Mouse (Mus musculus) midbrain, postnatal 0 days (tissue): ENCODE data around the gene Lrrtm3. TPM values are rescaled to one million over a fixed set of nuclear protein-coding genes. Genes with fewer than 3 reads are reported as not detected.

Source experiments
- ATAC-seq: fragments of 200-750 bp; cut with Nextera tagmentation; 2 replicates; pipeline ENCODE4 v1.8.0; 2017; ENCODE audit warnings: moderate number of reproducible peaks, mild to moderate bottlenecking, moderate TSS enrichment, moderate library complexity; ENCODE audit not compliant: low FRiP score
- DNase-seq: peaks from one replicate; pipeline ENCODE4 v3.0.0-alpha.2; 2015; ENCODE audit warnings: low spot score
- H3K27ac ChIP-seq: fragments of 300-500 bp; sonication (generic); 2 replicates; pipeline ENCODE4 v1.5.1; 2014; ENCODE audit warnings: low read depth, mild to moderate bottlenecking, low read length, mixed read lengths
- H3K27me3 ChIP-seq: fragments of 300-500 bp; sonication (generic); 2 replicates; pipeline ENCODE4 v1.6.1; 2014; ENCODE audit warnings: low read length, control low read depth, mixed read lengths; ENCODE audit not compliant: insufficient read depth
- H3K36me3 ChIP-seq: fragments of 300-500 bp; sonication (generic); 2 replicates; pipeline ENCODE4 v1.6.1; 2014; ENCODE audit warnings: low read length, control low read depth, mixed read lengths; ENCODE audit not compliant: insufficient read depth
- H3K4me1 ChIP-seq: fragments of 300-500 bp; sonication (generic); 2 replicates; pipeline ENCODE4 v1.6.1; 2014; ENCODE audit warnings: mild to moderate bottlenecking, control low read depth, antibody characterized with exemption, low read length, mixed read lengths; ENCODE audit not compliant: insufficient read depth
- H3K4me2 ChIP-seq: fragments of 300-500 bp; sonication (generic); 2 replicates; pipeline ENCODE4 v1.6.1; 2014; ENCODE audit warnings: low read depth, mild to moderate bottlenecking, low read length, mixed read lengths; ENCODE audit not compliant: poor library complexity, severe bottlenecking
- H3K4me3 ChIP-seq: fragments of 300-500 bp; sonication (generic); 2 replicates; pipeline ENCODE4 v1.5.1; 2014; ENCODE audit warnings: low read depth, mild to moderate bottlenecking, low read length, moderate library complexity
- H3K9ac ChIP-seq: fragments of 300-500 bp; sonication (generic); replicated peaks from 2 replicates; pipeline ENCODE4 v1.6.1; 2014; ENCODE audit warnings: mild to moderate bottlenecking, low read length, moderate library complexity, mixed read lengths; ENCODE audit not compliant: poor library complexity, severe bottlenecking
- H3K9me3 ChIP-seq: fragments of 300-500 bp; sonication (generic); 2 replicates; pipeline ENCODE4 v1.6.1; 2016; ENCODE audit warnings: low read length, control low read depth
- CTCF ChIP-seq: IDR thresholded peaks from 2 replicates; pipeline ENCODE4 v1.5.1; 2016; ENCODE audit warnings: antibody characterized with exemption, mild to moderate bottlenecking
- WGBS: fragments of 180-500 bp; shearing (Covaris S2); extraction: QIAGEN DNeasy Blood & Tissue Kit; methylation state at CpG from one replicate; pipeline ENCODE4 v1.1.7; 2014; 5-methylcytosine and 5-hydroxymethylcytosine counted together
- polyA plus RNA-seq: library from polyadenylated mRNA; unstranded; fragments of >200 nt; fragmentation: Nextera tagmentation; extraction: Ambion mirVana; gene quantifications from 2 replicates; pipeline ENCODE4 v1.2.1, GENCODE M21; 2015
- total RNA-seq: library from RNA; depleted of rRNA; stranded (reverse); fragments of >200 nt; gene quantifications from 2 replicates; pipeline ENCODE4 v1.2.3, GENCODE M21; 2014

The Lrrtm3 gene
- total and polyA plus RNA-seq, 2 experiments from 2014 or later = 44.3 to 50.9 TPM

- no peak for ATAC-seq
- no peaks in the 10 kb centered on the region for H3K27me3 ChIP-seq
- no peak for TF ChIP-seq CTCF
- H3K4me3 ChIP-seq = no peak overlapping the region
- 94% methylated on average over 1 of the region's 1 CpGs for WGBS
- no peaks in the 10 kb centered on the region for H3K36me3 ChIP-seq
- no peaks in the 10 kb centered on the region for H3K9me3 ChIP-seq
- H3K27ac ChIP-seq = no peak overlapping the region
- DNase-seq = no peak
- no peak overlapping the region for H3K4me2 ChIP-seq
- H3K4me1 ChIP-seq = 0 out of 2 replicates have a peak, but pooled peaks cover 4% of the 10 kb centered on the region
- H3K9ac ChIP-seq = no peak overlapping the region
Measured at GRCm38 (mm10) chr10:63951481-63951880, 138.6 kb downstream of the Lrrtm3 start.

- no peaks in the 10 kb centered on the region for H3K9me3 ChIP-seq
- H3K4me2 ChIP-seq = no peak overlapping the region
- H3K9ac ChIP-seq = no peak overlapping the region
- H3K27ac ChIP-seq = no peak overlapping the region
- no peaks in the 10 kb centered on the region for H3K36me3 ChIP-seq
- DNase-seq (no peak), ATAC-seq (no peak)
- H3K4me3 ChIP-seq = no peak overlapping the region
- WGBS = 73% methylated on average over 8 of the region's 8 CpGs
- H3K27me3 ChIP-seq = no peaks in the 10 kb centered on the region
- 0 out of 2 replicates have a peak, but pooled peaks cover 4% of the 10 kb centered on the region for H3K4me1 ChIP-seq
- TF ChIP-seq CTCF = no peak
Measured at GRCm38 (mm10) chr10:63950867-63951266, 139.2 kb downstream of the Lrrtm3 start.

- WGBS = 61% methylated on average over 4 of the region's 4 CpGs
- H3K4me3 ChIP-seq = no peak overlapping the region
- no peaks in the 10 kb centered on the region for H3K4me1 ChIP-seq
- H3K9ac ChIP-seq = no peak overlapping the region
- H3K27ac ChIP-seq = no peak overlapping the region
- no peaks in the 10 kb centered on the region for H3K27me3 ChIP-seq
- TF ChIP-seq CTCF = no peak
- no peak overlapping the region for H3K4me2 ChIP-seq
- no peaks in the 10 kb centered on the region for H3K9me3 ChIP-seq
- no peak for DNase-seq
- H3K36me3 ChIP-seq = no peaks in the 10 kb centered on the region
- no peak for ATAC-seq
Measured at GRCm38 (mm10) chr10:63947266-63947665, 142.8 kb downstream of the Lrrtm3 start.

- ATAC-seq (no peak), DNase-seq (no peak)
- TF ChIP-seq CTCF = no peak
- Histone ChIP-seq H3K36me3 (no peaks in the 10 kb centered on the region), H3K9me3 (no peaks in the 10 kb centered on the region), H3K4me1 (no peaks in the 10 kb centered on the region), H3K4me2 (no peak overlapping the region), H3K4me3 (no peak overlapping the region), H3K27me3 (no peaks in the 10 kb centered on the region), H3K9ac (no peak overlapping the region), H3K27ac (no peak overlapping the region)
- WGBS = 83% methylated on average over 3 of the region's 3 CpGs
Measured at GRCm38 (mm10) chr10:63945534-63945933, 144.5 kb downstream of the Lrrtm3 start.

GRCm38 (mm10) chr10:63933946-63934345 is 156.1 kb downstream of the Lrrtm3 start:
- no peak overlapping the region for H3K27ac ChIP-seq
- no peaks in the 10 kb centered on the region for H3K36me3 ChIP-seq
- DNase-seq = peak; percentile 44
- ATAC-seq = no peak
- H3K4me2 ChIP-seq = no peak overlapping the region
- H3K9me3 ChIP-seq = no peaks in the 10 kb centered on the region
- H3K4me1 ChIP-seq = no peaks in the 10 kb centered on the region
- no peaks in the 10 kb centered on the region for H3K27me3 ChIP-seq
- TF ChIP-seq CTCF = no peak
- H3K9ac ChIP-seq = no peak overlapping the region
- WGBS = 72% methylated on average over 5 of the region's 5 CpGs
- no peak overlapping the region for H3K4me3 ChIP-seq

GRCm38 (mm10) chr10:63927334-63927733 is 162.7 kb downstream of the Lrrtm3 start, which contains the start of gene Gm10118:
TSS of gene Gm10118 (minus strand) at chr10:63927434.
- no peak for ATAC-seq
- H3K9ac ChIP-seq = no peak within 1 kb of the TSS

More at GRCm38 (mm10) chr10:63927334-63927733, 162.7 kb downstream of the Lrrtm3 start, which contains the start of gene Gm10118:
- Histone ChIP-seq H3K4me2 (no peak within 1 kb of the TSS), H3K27me3 (no peaks in the 10 kb centered on the region), H3K36me3 (no peaks in the 10 kb centered on the region), H3K9me3 (no peaks in the 10 kb centered on the region), H3K4me3 (no peak within 1 kb of the TSS), H3K4me1 (no peaks in the 10 kb centered on the region), H3K27ac (no peak within 1 kb of the TSS)
- no peak for TF ChIP-seq CTCF
- no peak for DNase-seq
